Mouse (Mus musculus): ENCODE results near the gene Crlf1. TPM values are rescaled to one million over a fixed set of nuclear protein-coding genes. Genes with fewer than 3 reads are reported as not detected.

The Crlf1 gene
- polyA plus RNA-seq, 1 experiment: 27.7 TPM

- DNase-seq: no peak
- no peak for TF ChIP-seq POLR2A (IDR thresholded peaks at IDR 0.05; ENCODE audit: borderline replicate concordance, extremely low read depth, low read depth, low read length)
- TF ChIP-seq CTCF (IDR thresholded peaks at IDR 0.05; ENCODE audit: insufficient read depth, low read length): no peak
- Histone ChIP-seq H3K4me1 (ENCODE audit: control insufficient read depth, insufficient read depth, low read length) (peaks cover 26% of the 10 kb centered on the region), H3K4me3 (replicated peaks; ENCODE audit: extremely low read depth, low read depth, low read length) (no peak overlapping the region)
- 57% methylated on average over 5 of the region's 5 CpGs for WGBS
Measured at GRCm38 (mm10) chr8:70467229-70467725, 25.7 kb upstream of the Crlf1 start.

DNA sequence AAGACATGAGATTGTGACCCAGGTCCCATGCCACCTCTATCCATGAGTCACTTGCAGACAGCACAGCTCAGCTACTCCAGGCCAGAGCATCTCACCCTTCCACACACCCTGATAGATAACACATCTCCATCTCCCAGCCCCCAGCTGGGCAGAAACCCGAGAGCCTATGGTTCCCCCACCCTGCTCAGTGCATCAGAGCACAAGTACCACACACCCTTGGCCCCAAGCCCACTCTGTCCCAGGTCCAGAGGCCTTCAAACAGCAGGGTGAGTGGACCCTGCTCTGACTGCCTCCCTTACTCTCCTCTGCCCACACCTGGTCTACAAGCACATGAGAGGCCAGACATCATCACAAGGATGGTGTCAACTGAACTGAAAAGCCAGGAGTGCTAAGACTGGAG is 25.1 kb upstream of the Crlf1 start:
- WGBS: 62% methylated on average over 1 of the region's 1 CpGs
- TF ChIP-seq POLR2A (IDR thresholded peaks at IDR 0.05; ENCODE audit: borderline replicate concordance, extremely low read depth, low read depth, low read length): no peak
- no peak for TF ChIP-seq CTCF (IDR thresholded peaks at IDR 0.05; ENCODE audit: insufficient read depth, low read length)

DNA sequence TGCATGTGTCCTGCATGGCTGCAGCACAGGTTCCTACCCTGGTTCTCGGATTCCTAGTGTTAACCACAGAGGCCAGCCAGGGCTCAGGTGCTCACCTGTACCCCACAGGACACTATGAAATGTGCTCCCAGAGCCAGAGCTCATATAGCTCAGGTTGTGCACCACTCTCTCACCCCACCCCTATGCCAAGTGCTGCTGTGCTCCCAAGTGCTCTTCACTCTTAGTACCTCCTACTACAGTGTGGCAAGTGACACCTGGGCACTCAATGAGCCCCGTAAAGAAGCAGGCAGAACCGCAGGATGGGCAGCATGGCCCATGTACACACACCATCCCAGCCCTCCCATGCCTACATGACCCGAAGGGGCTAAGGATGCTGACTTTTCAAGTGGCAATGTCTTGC is 24.2 kb upstream of the Crlf1 start:
- no peak for TF ChIP-seq CTCF (IDR thresholded peaks at IDR 0.05; ENCODE audit: insufficient read depth, low read length)
- no peak overlapping the region for H3K4me3 ChIP-seq (replicated peaks; ENCODE audit: extremely low read depth, low read depth, low read length)
- H3K4me1 ChIP-seq (ENCODE audit: control insufficient read depth, insufficient read depth, low read length): peaks cover 26% of the 10 kb centered on the region
- 76% methylated on average over 4 of the region's 4 CpGs for WGBS
- no peak for DNase-seq

More for the DNA sequence above, 25.1 kb upstream of the Crlf1 start:
- DNase-seq: no peak
- peaks cover 26% of the 10 kb centered on the region for H3K4me1 ChIP-seq (ENCODE audit: control insufficient read depth, insufficient read depth, low read length)
- no peak overlapping the region for H3K4me3 ChIP-seq (replicated peaks; ENCODE audit: extremely low read depth, low read depth, low read length)

GRCm38 (mm10) chr8:70469295-70469916 is 23.6 kb upstream of the Crlf1 start:
- no peak for TF ChIP-seq POLR2A (IDR thresholded peaks at IDR 0.05; ENCODE audit: borderline replicate concordance, extremely low read depth, low read depth, low read length)
- TF ChIP-seq CTCF (IDR thresholded peaks at IDR 0.05; ENCODE audit: insufficient read depth, low read length): no peak
- 17% methylated on average over 10 of the region's 10 CpGs for WGBS
- Histone ChIP-seq H3K4me1 (ENCODE audit: control insufficient read depth, insufficient read depth, low read length) (peaks cover 26% of the 10 kb centered on the region), H3K4me3 (replicated peaks; ENCODE audit: extremely low read depth, low read depth, low read length) (no peak overlapping the region)
- no peak for DNase-seq

- no peak for TF ChIP-seq POLR2A (IDR thresholded peaks at IDR 0.05; ENCODE audit: borderline replicate concordance, extremely low read depth, low read depth, low read length)
- TF ChIP-seq CTCF (IDR thresholded peaks at IDR 0.05; ENCODE audit: insufficient read depth, low read length): no peak
- Histone ChIP-seq H3K4me1 (ENCODE audit: control insufficient read depth, insufficient read depth, low read length) (peaks cover 26% of the 10 kb centered on the region), H3K4me3 (replicated peaks; ENCODE audit: extremely low read depth, low read depth, low read length) (no peak overlapping the region)
- no peak for DNase-seq
- WGBS: 54% methylated on average over 2 of the region's 2 CpGs
Measured at GRCm38 (mm10) chr8:70469938-70470337, 23.0 kb upstream of the Crlf1 start.

GRCm38 (mm10) chr8:70471856-70472255 is 21.1 kb upstream of the Crlf1 start:
- Histone ChIP-seq H3K4me1 (ENCODE audit: control insufficient read depth, insufficient read depth, low read length) (peaks cover 21% of the 10 kb centered on the region), H3K4me3 (replicated peaks; ENCODE audit: extremely low read depth, low read depth, low read length) (no peak overlapping the region)
- 91% methylated on average over 7 of the region's 7 CpGs for WGBS
- DNase-seq: no peak
- TF ChIP-seq CTCF (IDR thresholded peaks at IDR 0.05; ENCODE audit: insufficient read depth, low read length): no peak
- no peak for TF ChIP-seq POLR2A (IDR thresholded peaks at IDR 0.05; ENCODE audit: borderline replicate concordance, extremely low read depth, low read depth, low read length)

DNA sequence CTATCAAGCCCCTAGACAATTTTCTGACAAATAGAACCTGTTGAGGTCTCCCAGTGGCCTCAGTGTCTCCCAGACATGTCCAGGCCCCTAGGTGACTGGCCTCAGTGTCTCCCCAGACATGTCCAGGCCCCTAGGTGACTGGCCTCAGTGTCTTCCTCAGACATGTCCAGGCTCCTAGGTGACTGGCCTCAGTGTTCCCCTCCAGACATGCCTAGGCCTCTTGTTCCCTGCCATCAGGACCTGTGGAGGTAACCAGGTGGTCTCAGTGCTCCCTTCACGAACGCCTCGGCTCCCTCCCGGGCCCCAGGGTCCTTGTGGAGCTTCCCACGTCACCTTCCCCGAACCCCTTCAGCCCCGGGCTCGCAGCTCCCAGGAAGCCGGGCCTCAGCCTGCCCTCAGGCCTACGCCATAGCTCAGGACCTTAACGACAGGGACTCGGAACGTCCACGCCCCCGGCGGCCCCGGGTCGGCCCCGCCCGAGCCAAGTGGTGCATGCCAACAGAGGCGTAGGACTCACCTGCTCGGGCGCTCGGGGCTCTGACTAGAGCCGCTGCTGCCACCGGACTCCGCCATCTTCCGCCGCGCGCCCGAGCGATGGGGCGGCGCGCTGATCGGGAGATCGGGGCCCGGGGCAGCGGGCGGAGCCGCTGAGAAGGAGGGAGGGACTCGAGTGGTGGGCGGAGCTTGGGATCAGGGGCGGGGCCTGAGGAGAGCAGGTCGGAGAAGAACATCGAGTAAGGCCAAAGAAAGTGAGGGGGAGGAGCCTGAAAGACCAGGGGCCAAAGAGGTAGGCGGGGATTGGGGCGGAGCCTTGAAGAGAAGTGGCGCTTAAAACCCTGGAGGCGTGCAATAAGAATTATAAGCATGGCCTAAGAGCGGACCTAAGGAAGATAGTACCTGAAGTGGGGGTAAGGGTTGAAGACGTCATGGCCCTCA is 16.4 kb upstream of the Crlf1 start, which contains the start of gene Klhl26:
Klhl26 (minus strand) TSS at position 636 of the 936 bp plus-strand sequence.
- Histone ChIP-seq H3K4me1 (ENCODE audit: control insufficient read depth, insufficient read depth, low read length) (peaks cover 2% of the 10 kb centered on the region; the same call in 1 of the 2 replicates), H3K4me3 (replicated peaks; ENCODE audit: extremely low read depth, low read depth, low read length) (peak within 1 kb of the TSS; percentile 62)
- 0 out of 2 replicates have a peak, but pooled peaks have one; percentile 35 for TF ChIP-seq POLR2A (IDR thresholded peaks at IDR 0.05; ENCODE audit: borderline replicate concordance, extremely low read depth, low read depth, low read length)
- TF ChIP-seq CTCF (IDR thresholded peaks at IDR 0.05; ENCODE audit: insufficient read depth, low read length): no peak
- WGBS: 1% methylated on average over 53 of the region's 53 CpGs
- DNase-seq: peak; percentile 98

GRCm38 (mm10) chr8:70477269-70477982 is 15.5 kb upstream of the Crlf1 start:
- DNase-seq: no peak
- WGBS: 7% methylated on average over 21 of the region's 21 CpGs

GRCm38 (mm10) chr8:70481908-70482307 is 11.1 kb upstream of the Crlf1 start:
- TF ChIP-seq CTCF (IDR thresholded peaks at IDR 0.05; ENCODE audit: insufficient read depth, low read length) (no peak), POLR2A (IDR thresholded peaks at IDR 0.05; ENCODE audit: borderline replicate concordance, extremely low read depth, low read depth, low read length) (no peak)
- 79% methylated on average over 3 of the region's 3 CpGs for WGBS
- DNase-seq: no peak
- no peak overlapping the region for H3K4me3 ChIP-seq (replicated peaks; ENCODE audit: extremely low read depth, low read depth, low read length)
- H3K4me1 ChIP-seq (ENCODE audit: control insufficient read depth, insufficient read depth, low read length): no peaks in the 10 kb centered on the region

More at GRCm38 (mm10) chr8:70477269-70477982, 15.5 kb upstream of the Crlf1 start:
- peaks cover 2% of the 10 kb centered on the region; the same call in 1 of the 2 replicates for H3K4me1 ChIP-seq (ENCODE audit: control insufficient read depth, insufficient read depth, low read length)
- TF ChIP-seq POLR2A (IDR thresholded peaks at IDR 0.05; ENCODE audit: borderline replicate concordance, extremely low read depth, low read depth, low read length): no peak
- TF ChIP-seq CTCF (IDR thresholded peaks at IDR 0.05; ENCODE audit: insufficient read depth, low read length): no peak
- H3K4me3 ChIP-seq (replicated peaks; ENCODE audit: extremely low read depth, low read depth, low read length): peak overlapping the region; percentile 62

Measured in lung, adult 2 months (tissue).